Mouse (Mus musculus): ENCODE data around the gene Gm8246. TPM values are rescaled to one million over a fixed set of nuclear protein-coding genes. Genes with fewer than 3 reads are reported as not detected.
"Not testable (repeated sequence)": the region's sequence is repeated elsewhere in the genome, so short reads cannot be mapped to it uniquely, and the experiment has no call there.

Gm8246 gene
- total RNA-seq (2021): not detected

GRCm38 (mm10) chr14:5477730-5478129 lies at the start of gene Gm8246:
TSS of gene Gm8246 (minus strand) at chr14:5477830.
- not testable (repeated sequence) for DNase-seq

- DNase-seq: not testable (repeated sequence)
These were observed 23.7 kb upstream of the Gm8246 start, which contains the start of gene Gm3488 for GRCm38 (mm10) chr14:5501374-5501773. TSS of gene Gm3488 (plus strand) at chr14:5501674.

- DNase-seq: not testable (repeated sequence)
These were observed 6.3 kb upstream of the Gm8246 start, which contains the start of gene Gm3187 for GRCm38 (mm10) chr14:5483907-5484306. TSS of gene Gm3187 (plus strand) at chr14:5484207.

GRCm38 (mm10) chr14:5460469-5460868 lies 17.2 kb downstream of the Gm8246 start:
- DNase-seq: not testable (repeated sequence)

- DNase-seq: not testable (repeated sequence)
These were observed 22.3 kb downstream of the Gm8246 start, which contains the start of gene Gm3194 for GRCm38 (mm10) chr14:5455367-5455766. TSS of gene Gm3194 (minus strand) at chr14:5455467.

Other genes with a start within 250 kb of the Gm8246 start
- gene Gm3526, start 217.2 kb downstream of the Gm8246 start, total RNA-seq (2021): not detected
- not detected for gene Gm3542, start 142.9 kb downstream of the Gm8246 start, total RNA-seq (2021)
- gene Gm3500, start 88.8 kb downstream of the Gm8246 start, total RNA-seq (2021): under 1 TPM in 1 of 2 experiments, not detected in 1; 0.16 TPM
- 1 to 10 TPM; 1.8 to 1.9 TPM for gene Gm3194, start 22.4 kb downstream of the Gm8246 start, total RNA-seq (2021)
- not detected for gene Gm3187, start 6.4 kb upstream of the Gm8246 start, total RNA-seq (2021)
- under 1 TPM; 0.57 to 0.68 TPM for gene Gm3488, start 23.8 kb upstream of the Gm8246 start, total RNA-seq (2021)
- not detected for gene Gm3532, start 60.7 kb upstream of the Gm8246 start, total RNA-seq (2021)
- not detected for gene Gm8265, start 155.2 kb upstream of the Gm8246 start, total RNA-seq (2021)
- gene Gm9603, start 209.6 kb upstream of the Gm8246 start, total RNA-seq (2021): not detected

Measured in heart, postnatal 4 days (tissue).